Mouse (Mus musculus): ENCODE results near the gene Rwdd3.

The Rwdd3 gene

GRCm38 (mm10) chr3:121171243-121171871, at the start of gene Rwdd3:
Gene Rwdd3, minus strand, starts transcription at chr3:121171695.
- DNase-seq (ENCODE audit: inconsistent age in 2 of 2, low spot score in 1 of 2) = peak; percentile 93 to 98

GRCm38 (mm10) chr3:121217011-121217410, 45.5 kb upstream of the Rwdd3 start:
- DNase-seq (ENCODE audit: inconsistent age in 2 of 2, low spot score in 1 of 2) = peak; percentile 71 to 88

DNA sequence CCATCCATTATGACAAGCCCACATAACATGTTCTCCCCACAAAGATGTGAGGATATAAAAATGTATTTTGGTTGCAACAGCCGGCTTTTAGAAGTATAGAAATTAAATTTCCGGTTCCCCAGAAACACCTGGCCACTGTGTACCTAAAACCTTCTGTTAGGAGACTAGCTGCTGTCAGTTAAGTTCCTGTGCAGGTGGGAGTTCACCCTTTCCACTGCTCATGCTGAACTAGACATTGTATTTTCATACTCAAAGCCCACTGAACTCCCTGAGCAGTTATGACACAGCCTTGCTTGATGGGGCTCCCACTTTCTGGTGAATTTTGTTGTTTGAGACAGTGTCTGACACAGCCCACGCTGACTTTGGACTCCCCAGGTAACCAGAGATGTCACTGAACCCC, 42.0 kb upstream of the Rwdd3 start:
- DNase-seq (ENCODE audit: inconsistent age in 2 of 2, low spot score in 1 of 2) = no peak

DNA sequence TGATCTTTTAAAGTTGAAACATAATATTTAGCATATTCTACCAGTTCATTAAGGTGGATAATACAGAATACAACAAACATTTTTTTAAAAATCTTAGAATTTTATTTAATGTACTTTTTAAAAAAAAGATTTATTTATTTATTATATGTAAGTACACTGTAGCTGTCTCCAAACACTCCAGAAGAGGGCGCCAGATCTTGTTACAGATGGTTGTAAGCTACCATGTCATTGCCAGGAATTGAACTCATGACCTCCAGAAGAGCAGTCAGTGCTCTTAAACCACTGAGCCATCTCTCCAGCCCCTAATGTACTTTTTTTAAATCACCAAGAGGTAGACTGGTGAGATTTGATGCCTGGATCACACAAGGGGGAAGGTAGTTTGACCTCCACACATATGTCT, 40.7 kb upstream of the Rwdd3 start:
- peak in 1 of 2 experiments; percentile 58 for DNase-seq (ENCODE audit: inconsistent age in 2 of 2, low spot score in 1 of 2)

DNA sequence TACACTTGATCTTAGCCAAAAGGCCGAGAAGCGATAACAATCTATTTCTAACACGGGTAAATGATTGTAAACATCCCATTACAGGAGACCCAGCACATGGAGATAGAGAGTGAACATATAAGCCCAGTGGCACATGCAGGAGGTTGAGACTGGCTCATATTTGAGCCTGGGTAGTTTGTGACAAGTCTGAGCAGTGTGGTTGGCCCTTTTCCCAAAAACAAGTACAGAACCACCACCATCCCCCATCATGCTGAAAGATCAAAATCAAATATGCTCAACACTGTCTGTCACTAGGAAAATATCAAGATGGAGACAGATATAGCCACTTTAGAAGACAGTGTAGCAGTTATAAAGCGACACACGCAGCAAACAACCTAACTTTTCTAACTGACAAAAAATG, 37.5 kb upstream of the Rwdd3 start:
- DNase-seq (ENCODE audit: inconsistent age in 2 of 2, low spot score in 1 of 2) = no peak

DNA sequence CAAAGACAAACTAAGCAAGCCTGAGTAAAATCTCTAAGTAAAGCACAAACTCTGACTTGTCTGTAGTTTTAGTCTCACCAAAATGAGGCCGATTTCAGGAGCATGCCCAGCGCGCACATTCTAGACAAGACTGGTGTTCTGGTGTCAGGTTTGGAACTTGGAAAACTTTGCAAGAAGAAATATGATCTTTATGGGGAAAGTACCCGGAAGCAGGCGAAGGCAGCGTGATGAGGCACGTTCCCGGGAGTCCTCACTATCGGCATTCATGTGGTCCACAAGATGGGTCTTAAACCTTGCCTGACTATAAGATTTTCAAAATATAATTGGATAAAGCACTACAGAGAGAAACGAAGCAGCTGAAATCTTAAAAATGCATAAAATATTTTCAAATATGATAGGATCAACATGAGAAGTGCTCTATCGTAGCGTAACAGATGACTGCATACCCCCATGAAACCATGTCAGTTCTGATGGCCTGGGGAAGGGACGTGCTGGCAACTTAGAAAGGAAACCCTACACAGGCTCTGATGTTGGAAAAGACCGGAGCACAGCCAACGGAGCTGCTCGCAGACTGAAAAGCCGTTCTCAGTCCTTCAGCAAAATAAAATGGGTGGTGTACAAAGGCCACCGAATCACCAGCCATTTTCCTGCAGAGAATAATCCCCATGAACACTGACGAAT, 34.8 kb upstream of the Rwdd3 start:
- no peak for DNase-seq (ENCODE audit: inconsistent age in 2 of 2, low spot score in 1 of 2)

GRCm38 (mm10) chr3:121202638-121203037, 31.1 kb upstream of the Rwdd3 start:
- no peak for DNase-seq (ENCODE audit: inconsistent age in 2 of 2, low spot score in 1 of 2)

DNA sequence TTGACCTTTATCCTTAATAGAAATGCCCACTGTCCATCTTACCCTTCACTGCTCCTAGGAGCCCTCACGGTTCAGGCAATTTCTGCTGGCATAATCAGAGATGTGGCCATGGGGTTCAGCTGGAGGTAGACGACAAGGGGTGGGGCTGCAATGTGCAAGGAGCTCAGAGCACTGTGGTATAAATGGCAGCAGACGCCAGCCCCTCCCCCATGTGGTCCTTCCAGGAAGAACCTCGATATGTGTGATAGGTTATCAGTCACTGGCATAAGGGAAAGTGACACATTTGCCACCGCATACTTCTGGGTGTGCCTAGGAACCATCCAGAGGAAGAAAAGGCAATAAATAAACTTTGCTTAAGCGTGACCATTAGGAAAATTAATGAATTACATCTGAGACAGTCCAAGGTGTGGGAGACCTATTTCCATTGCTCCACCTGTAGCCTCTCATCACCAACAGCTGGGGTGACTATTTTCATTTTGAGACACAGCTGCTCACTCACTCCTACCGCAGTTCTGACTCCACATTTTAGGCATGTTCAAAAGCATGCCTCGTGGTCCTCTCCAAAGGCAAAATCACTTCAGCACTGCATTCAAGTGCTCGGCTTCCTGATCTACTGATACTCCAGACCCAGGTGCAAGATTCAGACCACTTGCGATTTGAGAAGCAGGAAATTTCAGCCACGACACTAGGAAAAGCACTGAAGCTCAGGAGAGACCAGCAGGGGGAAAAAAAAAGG, 29.7 kb upstream of the Rwdd3 start:
- DNase-seq (ENCODE audit: inconsistent age in 2 of 2, low spot score in 1 of 2) = no peak

- no peak for DNase-seq (ENCODE audit: inconsistent age in 2 of 2, low spot score in 1 of 2)
These were observed 17.7 kb upstream of the Rwdd3 start for GRCm38 (mm10) chr3:121189199-121189598.

DNA sequence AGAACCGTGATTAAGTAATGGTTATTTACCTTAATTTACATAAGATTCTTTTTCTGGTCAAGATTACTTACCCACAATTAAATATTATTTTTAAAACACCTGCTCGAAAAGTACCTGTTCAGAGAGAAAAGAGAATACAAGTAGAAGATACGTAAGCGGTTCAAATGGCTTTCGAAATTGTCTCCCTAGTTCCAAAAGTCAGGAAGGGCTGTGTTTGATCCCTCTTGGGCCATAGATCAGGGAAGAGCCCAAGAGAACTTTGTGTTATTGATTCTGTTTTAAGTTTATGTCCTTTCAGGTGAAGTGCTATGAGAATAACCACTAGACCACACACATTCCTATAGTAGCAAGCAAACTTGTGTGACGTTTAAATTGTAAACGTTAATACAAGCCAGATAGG, 16.0 kb upstream of the Rwdd3 start:
- no peak for DNase-seq (ENCODE audit: inconsistent age in 2 of 2, low spot score in 1 of 2)

DNA sequence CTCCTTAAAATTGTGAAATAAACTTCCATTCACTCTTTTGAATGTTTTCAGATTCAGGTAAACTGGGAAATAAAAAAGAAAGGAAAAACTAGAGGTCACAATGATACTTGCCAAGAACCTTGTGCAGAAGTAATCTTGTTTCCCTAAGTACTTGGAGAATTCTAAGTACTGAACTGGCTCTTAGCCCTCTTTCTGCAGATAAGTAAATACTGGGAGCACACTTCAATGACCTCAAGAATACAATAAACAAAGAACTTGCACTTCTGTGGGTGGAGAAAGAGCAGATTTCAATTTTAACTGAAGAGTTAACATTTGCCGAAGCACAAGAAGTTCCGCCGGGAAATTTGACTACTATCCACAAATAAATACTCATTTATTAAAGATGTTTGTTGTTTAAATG, 15.4 kb upstream of the Rwdd3 start:
- no peak for DNase-seq (ENCODE audit: inconsistent age in 2 of 2, low spot score in 1 of 2)

- DNase-seq (ENCODE audit: inconsistent age in 2 of 2, low spot score in 1 of 2) = peak in 1 of 2 experiments; percentile 45
These were observed 13.7 kb upstream of the Rwdd3 start for GRCm38 (mm10) chr3:121185197-121185596.

- DNase-seq (ENCODE audit: inconsistent age in 2 of 2, low spot score in 1 of 2) = no peak
These were observed 4.5 kb upstream of the Rwdd3 start for GRCm38 (mm10) chr3:121176011-121176410.

GRCm38 (mm10) chr3:121174248-121174945, 2.9 kb upstream of the Rwdd3 start:
- peak; percentile 58 to 85 for DNase-seq (ENCODE audit: inconsistent age in 2 of 2, low spot score in 1 of 2)

DNA sequence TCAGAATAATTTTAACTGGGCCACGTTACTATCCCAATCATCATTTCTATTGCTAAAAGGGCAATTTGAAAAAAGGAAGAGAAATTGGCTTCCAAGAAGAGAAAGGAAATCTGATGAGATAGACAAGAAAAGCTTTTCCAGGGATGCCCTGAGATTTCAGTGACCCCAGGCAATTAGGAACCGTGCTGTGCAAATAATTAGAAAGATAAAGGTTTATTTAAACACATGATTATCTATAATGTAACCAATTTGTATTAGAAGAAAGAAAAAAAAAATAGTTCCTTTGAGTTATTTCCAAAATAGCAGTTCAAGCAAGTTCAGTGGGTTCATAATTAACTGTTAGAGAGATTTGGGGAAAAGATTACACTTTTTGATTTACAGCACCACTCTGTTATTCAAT, 1.2 kb upstream of the Rwdd3 start:
- DNase-seq (ENCODE audit: inconsistent age in 2 of 2, low spot score in 1 of 2) = no peak

DNA sequence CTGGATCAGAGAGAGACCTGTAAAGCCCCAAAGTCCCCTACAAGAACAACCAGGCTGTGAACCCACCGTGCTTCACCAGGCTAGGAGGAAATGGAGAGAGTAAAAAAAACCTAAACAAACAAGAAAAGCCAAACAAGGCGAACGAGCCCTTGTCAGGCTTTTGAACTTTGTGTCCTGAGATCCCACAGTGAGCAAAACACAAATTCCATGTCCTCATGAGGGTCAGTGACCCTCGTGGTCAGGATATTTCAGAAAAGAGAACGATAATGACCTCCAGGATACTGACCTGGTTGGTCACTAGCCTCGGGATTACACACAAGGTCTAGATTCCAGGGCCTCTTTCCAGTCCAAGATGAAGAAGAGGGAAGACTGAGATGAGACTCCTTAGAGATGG, 374 bp upstream of the Rwdd3 start:
- no peak for DNase-seq (ENCODE audit: inconsistent age in 2 of 2, low spot score in 1 of 2)

- peak in 1 of 2 experiments; percentile 46 for DNase-seq (ENCODE audit: inconsistent age in 2 of 2, low spot score in 1 of 2)
These were observed 864 bp downstream of the Rwdd3 start for GRCm38 (mm10) chr3:121170631-121171030.

GRCm38 (mm10) chr3:121169092-121169942, 2.2 kb downstream of the Rwdd3 start:
- no peak for DNase-seq (ENCODE audit: inconsistent age in 2 of 2, low spot score in 1 of 2)

DNA sequence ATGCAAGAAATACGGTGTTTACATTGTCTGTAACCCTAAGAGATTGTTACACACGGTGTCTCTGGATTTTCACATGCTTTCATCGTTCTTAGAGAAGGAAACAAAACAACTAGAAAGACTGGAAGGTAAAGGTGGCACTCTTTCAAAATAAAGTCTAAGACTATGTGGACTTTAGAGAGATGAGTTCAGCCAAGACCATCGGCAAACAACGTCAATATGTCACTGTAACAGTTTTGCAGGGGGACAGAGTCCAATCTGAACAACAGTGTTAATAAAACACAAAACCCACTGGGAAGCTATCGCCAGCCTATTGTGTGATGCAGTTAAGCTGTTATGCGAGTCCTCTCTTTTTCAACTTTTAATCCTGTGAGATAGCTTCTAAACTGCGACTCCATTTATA, 2.9 kb downstream of the Rwdd3 start:
- DNase-seq (ENCODE audit: inconsistent age in 2 of 2, low spot score in 1 of 2) = no peak

- peak; percentile 59 to 88 for DNase-seq (ENCODE audit: inconsistent age in 2 of 2, low spot score in 1 of 2)
These were observed 8.2 kb downstream of the Rwdd3 start for GRCm38 (mm10) chr3:121163271-121163819.
